ENCODE assay signal across 18 mouse cellular contexts in genomic region chr4:152637088-152637487, GRCm38 (mm10).
"Had no signal": no experiment of that assay in that cellular context is flagged by ENCODE, and none has a peak within 500 bp of the region (broad histone marks: within the 10 kb centered on the region; RNA-seq: fewer than 3 reads in every experiment).

No protein-coding gene starts in this region.

- H3K9ac ChIP-seq: liver, embryonic 13.5 days; midbrain, embryonic 12.5 days; neural tube, embryonic 13.5 days; stomach, embryonic 15.5 days had no signal

- H3K27me3 ChIP-seq: liver, embryonic 13.5 days; stomach, embryonic 15.5 days had no signal

- H3K9me3 ChIP-seq: liver, embryonic 13.5 days; midbrain, embryonic 12.5 days; neural tube, embryonic 13.5 days; stomach, embryonic 15.5 days had no signal

- H3K4me2 ChIP-seq: liver, embryonic 13.5 days; midbrain, embryonic 12.5 days; neural tube, embryonic 13.5 days; stomach, embryonic 15.5 days had no signal

- H3K4me1 ChIP-seq: liver, embryonic 13.5 days; stomach, embryonic 15.5 days had no signal

- H3K4me3 ChIP-seq: liver, embryonic 13.5 days; midbrain, embryonic 12.5 days; myocyte; neural tube, embryonic 13.5 days; stomach, embryonic 15.5 days had no signal

- H3K36me3 ChIP-seq: liver, embryonic 13.5 days; midbrain, embryonic 12.5 days; neural tube, embryonic 13.5 days; stomach, embryonic 15.5 days had no signal

- H3K27ac ChIP-seq: kidney, postnatal 0 days; liver, embryonic 13.5 days; midbrain, embryonic 12.5 days; neural tube, embryonic 13.5 days; stomach, embryonic 15.5 days had no signal

- ATAC-seq: intestine, embryonic 16.5 days; midbrain, embryonic 16.5 days had no signal

- DNase-seq: kidney, adult 18-20 months; kidney, adult 9 months; kidney, postnatal 36 days; liver, embryonic 13.5 days; lung, adult 2 months; lung, postnatal 14 days; lung, postnatal 4 days; retina, postnatal 1 day; right cerebral cortex, postnatal 4 days; spleen, adult 18-20 months; thymus, postnatal 25 days had no signal
